Mouse (Mus musculus): Measurements from ENCODE around the gene Arrdc4.

Arrdc4 gene

DNA sequence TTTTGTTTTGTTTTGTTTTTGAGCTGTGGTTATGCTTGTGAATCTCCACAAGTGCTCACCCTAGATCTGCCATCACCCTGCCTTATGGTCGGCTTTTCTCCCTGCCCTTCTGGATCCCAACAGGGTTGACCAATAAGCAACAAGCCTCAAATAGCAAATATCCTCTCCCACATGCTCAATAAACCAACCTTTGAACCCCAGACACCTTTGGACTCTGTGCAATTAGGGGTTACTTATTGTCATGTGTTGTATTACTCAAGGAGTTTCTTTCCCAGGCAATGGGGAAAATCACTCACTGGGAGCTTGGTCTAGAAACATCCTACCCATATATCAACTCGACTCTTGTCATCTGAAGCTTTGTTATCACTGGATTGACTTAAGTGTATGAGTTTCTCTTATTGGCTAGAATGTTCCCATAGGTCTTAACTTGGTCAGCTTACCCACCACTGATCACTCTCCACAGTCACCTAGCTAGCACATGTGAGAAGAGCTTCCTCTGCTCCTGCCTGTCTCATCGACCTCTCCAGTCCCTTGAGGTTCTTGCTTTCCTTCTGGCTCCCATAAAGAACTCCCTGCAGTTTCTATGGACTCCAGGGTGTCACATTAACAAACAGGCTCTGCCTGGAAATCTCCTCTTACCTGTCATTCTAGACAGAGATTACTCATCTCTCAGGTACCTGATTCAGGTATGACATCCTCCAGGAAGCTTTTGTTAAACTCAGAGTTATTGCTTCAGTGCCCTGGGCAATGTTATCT, 40.3 kb downstream of the Arrdc4 start:
- no peak for DNase-seq

DNA sequence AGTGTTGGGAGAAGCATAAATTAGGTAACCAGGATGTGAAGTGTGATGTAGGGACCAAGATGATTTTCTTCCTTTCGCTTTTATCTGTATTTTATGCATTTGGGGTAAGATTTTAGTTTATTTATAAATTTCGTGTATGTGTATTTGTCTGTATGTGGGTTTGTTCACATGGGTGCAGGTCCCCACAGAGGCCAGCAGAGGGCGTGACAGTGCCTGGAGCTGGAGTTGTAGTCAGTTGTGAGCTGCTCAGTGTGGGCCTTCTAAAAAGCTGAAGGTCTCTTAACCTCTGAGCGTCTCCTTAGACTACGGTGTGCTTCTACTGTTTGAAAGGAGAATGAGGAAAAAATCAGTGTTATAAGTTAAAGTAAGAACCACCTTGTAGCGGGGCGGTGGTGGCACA, 43.9 kb downstream of the Arrdc4 start:
- no peak for DNase-seq

DNA sequence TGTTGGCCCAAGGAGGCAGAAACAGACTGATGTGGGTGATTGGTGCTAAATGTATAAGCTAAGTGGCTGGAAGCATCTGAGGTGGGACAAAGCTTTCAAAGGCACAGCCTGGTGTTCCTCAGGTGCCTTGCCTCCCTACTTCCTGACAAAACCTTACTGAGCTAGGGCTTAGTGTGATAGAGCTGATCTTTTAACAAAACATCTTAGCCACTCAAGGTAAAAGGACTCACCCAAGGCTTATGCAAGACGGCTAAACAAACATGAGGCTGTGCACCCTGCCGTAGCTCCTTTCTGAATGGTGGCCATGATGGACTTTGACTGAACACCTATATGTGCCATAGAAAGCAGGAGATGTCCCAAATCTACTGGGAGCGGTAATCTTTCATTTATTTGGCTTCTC, 51.7 kb downstream of the Arrdc4 start:
- no peak for DNase-seq

DNA sequence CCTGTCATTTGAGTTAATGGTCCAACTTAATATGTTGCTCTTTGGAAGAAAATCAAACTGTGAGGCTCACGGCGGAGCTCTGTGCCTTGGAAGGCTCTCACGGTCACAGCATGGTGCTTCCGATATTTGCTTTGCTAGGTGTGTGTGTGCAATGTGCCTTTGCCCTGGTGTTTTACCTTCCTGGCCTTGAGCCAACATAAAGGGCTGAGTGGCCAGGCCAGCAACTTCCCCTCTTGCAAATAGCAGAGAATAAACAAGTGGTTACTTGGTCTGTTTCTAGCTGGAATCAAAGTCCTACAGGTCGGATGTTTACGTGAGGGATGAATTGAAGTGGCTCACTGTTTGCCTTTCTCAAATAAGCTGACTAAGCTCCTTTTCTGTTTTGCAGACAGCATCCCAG, 52.1 kb downstream of the Arrdc4 start:
- no peak for DNase-seq

DNA sequence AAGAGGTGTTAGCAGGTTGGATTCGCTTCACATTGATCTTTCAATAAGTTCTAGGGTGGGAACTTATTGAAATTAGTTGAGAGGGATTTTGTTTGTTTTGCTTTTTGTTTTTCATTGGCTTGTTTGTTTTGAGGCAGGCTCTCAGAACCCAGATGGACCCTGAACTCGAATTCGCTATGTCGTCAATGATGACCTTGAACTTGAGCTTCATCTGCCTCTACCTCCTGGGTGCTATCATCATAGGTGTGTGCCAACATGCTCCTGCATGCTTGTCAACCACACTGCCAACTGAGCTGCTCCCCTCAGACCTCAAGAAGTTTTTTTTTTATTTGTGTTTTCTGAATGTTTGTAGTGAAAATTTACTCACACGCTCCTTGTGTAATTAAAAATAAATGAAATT, 52.6 kb downstream of the Arrdc4 start:
- no peak for DNase-seq

DNA sequence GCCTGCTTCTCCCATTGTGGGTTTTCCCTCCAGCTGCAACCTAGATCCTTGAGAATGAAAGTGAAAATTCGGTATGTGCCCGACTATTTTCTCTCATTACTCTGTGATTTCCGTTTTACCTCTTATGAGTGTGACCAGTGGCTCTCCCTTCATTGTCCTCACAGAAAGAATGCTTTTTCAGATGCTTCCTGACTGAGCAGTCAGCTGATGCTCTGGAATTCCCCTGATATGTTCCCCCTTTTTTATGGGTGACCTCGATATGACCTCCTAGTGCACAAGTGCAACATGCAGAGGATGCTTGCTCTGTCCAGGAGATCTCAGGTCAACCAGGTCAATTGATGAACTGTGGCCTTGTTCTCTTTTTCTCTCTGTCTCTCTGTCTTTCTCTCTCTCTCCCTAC, 56.3 kb downstream of the Arrdc4 start:
- DNase-seq = no peak

DNA sequence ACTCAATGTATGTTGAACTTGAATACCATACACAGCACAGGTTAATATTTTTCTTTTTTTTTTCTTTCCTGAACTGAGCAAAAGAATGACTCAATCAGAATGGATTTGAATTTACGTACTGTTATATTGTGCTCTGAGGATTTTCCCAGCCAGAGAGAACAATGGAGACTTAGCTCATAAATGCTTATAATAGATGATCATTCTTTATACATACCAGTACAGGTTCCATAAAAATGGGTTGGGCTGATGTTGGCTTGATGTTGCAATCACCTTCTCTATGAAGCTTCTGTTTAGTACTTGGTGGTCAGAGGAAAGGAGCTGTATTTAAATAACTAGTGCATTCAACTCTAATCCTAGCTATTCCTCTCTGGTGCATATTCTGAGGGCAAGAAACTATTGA, 57.6 kb downstream of the Arrdc4 start:
- no peak for DNase-seq

DNA sequence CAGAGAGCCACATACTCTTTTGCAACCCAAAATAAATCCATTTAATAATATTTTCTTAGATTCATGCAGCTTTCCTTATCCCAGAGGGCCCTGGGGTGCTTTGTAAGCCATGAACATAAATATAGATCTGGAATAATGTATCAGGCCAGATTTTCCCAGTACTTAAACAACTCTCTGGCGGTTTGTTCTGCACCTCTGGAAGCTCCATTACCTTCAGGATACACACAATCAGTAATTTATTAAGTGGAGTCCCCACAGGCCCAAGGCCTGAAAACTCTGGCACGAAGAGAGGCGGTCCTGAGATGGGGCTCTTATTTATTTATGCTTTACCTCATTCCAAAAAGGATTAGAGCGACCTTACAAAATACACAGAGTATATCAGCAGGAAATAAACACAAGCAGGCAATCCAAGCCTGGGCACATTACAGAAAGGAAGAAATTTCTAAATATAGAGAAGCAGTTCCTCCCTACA, 61.9 kb downstream of the Arrdc4 start:
- no peak for DNase-seq
